12 mouse cellular contexts compared by ENCODE assay signal in the genomic region with DNA sequence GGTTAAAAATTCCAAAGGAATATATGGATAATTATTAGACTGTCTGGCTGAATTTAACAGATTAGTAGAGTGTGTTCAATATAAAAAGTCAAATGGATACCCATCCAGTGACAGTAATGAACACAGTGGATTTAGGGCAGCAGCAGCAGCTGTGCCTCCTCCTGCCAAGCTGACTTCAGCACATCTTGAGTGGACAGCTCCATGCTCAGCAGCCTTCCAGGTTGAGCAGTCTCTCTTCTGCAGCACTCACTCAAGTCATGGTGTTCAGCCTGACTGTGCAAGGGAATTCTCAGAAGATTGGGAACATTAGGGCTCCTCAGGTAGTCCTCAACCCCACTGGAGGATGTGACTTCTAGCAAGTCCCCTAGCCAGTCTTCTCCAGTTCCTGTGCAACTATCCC.
DNase-seq lines count a peak whose midpoint lies in the region; ATAC-seq and TF ChIP-seq lines count a peak whose summit lies in the region.
"Had no signal": no experiment of that assay in that cellular context is flagged by ENCODE, and none has a peak within 500 bp of the region (broad histone marks: within the 10 kb centered on the region; RNA-seq: fewer than 3 reads in every experiment).

No protein-coding gene starts in this region.

- no peaks in the 10 kb centered on the region for H3K27me3 ChIP-seq in kidney, adult 2 months (replicated peaks; ENCODE audit: control insufficient read depth, insufficient read depth, low read length)
- H3K27me3 ChIP-seq in kidney, embryonic 15.5 days = no peaks in the 10 kb centered on the region
- H3K27me3 ChIP-seq in CH12.LX (replicated peaks) = peaks cover 6% of the 10 kb centered on the region
- no peaks in the 10 kb centered on the region for H3K27me3 ChIP-seq in limb, embryonic 14.5 days (ENCODE audit: control insufficient read depth, insufficient read depth, low read length)
- H3K27me3 ChIP-seq: limb, embryonic 12.5 days had no signal

- no peak overlapping the region for H3K9ac ChIP-seq in kidney, embryonic 15.5 days
- no peak overlapping the region for H3K9ac ChIP-seq in CH12.LX (ENCODE audit: insufficient read depth, low read depth)
- H3K9ac ChIP-seq in limb, embryonic 14.5 days (ENCODE audit: low read depth, low read length, severe bottlenecking) = no peak overlapping the region
- H3K9ac ChIP-seq: limb, embryonic 12.5 days had no signal

- dilution Hi-C loops in CH12.LX (cut with MboI; ENCODE audit: extremely low pct_ligation_motif_present, extremely low pct_unique_long_range_greater_than_20kb, low sequenced_read_pairs) = no loop called here

- H3K36me3 ChIP-seq in kidney, adult 2 months (ENCODE audit: control insufficient read depth, insufficient read depth, low read length) = no peaks in the 10 kb centered on the region
- H3K36me3 ChIP-seq in kidney, embryonic 15.5 days = no peaks in the 10 kb centered on the region
- H3K36me3 ChIP-seq in CH12.LX (replicated peaks in 1 of 2; ENCODE audit: control insufficient read depth in 1 of 2, insufficient read depth in 1 of 2, low read length in 1 of 2) = no peaks in the 10 kb centered on the region
- H3K36me3 ChIP-seq in limb, embryonic 14.5 days (ENCODE audit: control insufficient read depth, insufficient read depth, low read length) = no peaks in the 10 kb centered on the region
- H3K36me3 ChIP-seq: limb, embryonic 12.5 days had no signal

- H3K79me2 ChIP-seq in CH12.LX (replicated peaks; ENCODE audit: control insufficient read depth, extremely low read depth, insufficient read depth, poor library complexity, severe bottlenecking) = no peaks in the 10 kb centered on the region

- H3K9me3 ChIP-seq in kidney, embryonic 15.5 days (replicated peaks) = no peaks in the 10 kb centered on the region
- no peaks in the 10 kb centered on the region for H3K9me3 ChIP-seq in CH12.LX (replicated peaks; ENCODE audit: low read length)
- no peaks in the 10 kb centered on the region for H3K9me3 ChIP-seq in limb, embryonic 14.5 days (ENCODE audit: control insufficient read depth, low read length)
- H3K9me3 ChIP-seq: limb, embryonic 12.5 days had no signal

- no peak for TF ChIP-seq POLR2A in kidney, adult 2 months (IDR thresholded peaks at IDR 0.05; ENCODE audit: low read depth, low read length)
- no peak for TF ChIP-seq POLR2A in CH12.LX (IDR thresholded peaks at IDR 0.05; ENCODE audit: low read depth, low read length)
- no peak for TF ChIP-seq POLR2A in limb, embryonic 14.5 days (IDR thresholded peaks at IDR 0.05; ENCODE audit: borderline replicate concordance, extremely low read depth, insufficient read depth, insufficient read length)

- TF ChIP-seq EP300 in CH12.LX (IDR thresholded peaks at IDR 0.05; ENCODE audit: low read length) = no peak

- no peak for ATAC-seq in kidney, embryonic 15.5 days (replicated peaks; ENCODE audit: low FRiP score)
- no peak; the same call in 1 of the 2 replicates for ATAC-seq in limb, embryonic 14.5 days (ENCODE audit: low FRiP score, low read depth)
- ATAC-seq: hindbrain, embryonic 16.5 days had no signal

- no peak overlapping the region for H3K27ac ChIP-seq in kidney, adult 2 months (ENCODE audit: insufficient read depth, low read depth, low read length)
- no peak overlapping the region for H3K27ac ChIP-seq in kidney, embryonic 15.5 days
- H3K27ac ChIP-seq in CH12.LX (ENCODE audit: insufficient read depth, low read depth) = no peak overlapping the region
- no peak overlapping the region for H3K27ac ChIP-seq in limb, embryonic 14.5 days (replicated peaks; ENCODE audit: low read depth, low read length)
- H3K27ac ChIP-seq: limb, embryonic 12.5 days had no signal

- H3K4me1 ChIP-seq in kidney, adult 2 months (ENCODE audit: control insufficient read depth, insufficient read depth, low read length) = no peaks in the 10 kb centered on the region
- no peaks in the 10 kb centered on the region for H3K4me1 ChIP-seq in kidney, embryonic 15.5 days
- no peaks in the 10 kb centered on the region for H3K4me1 ChIP-seq in CH12.LX (ENCODE audit: control insufficient read depth in 1 of 2, insufficient read depth in 2 of 2)
- H3K4me1 ChIP-seq in limb, embryonic 14.5 days (ENCODE audit: control insufficient read depth, insufficient read depth, low read length) = no peaks in the 10 kb centered on the region
- H3K4me1 ChIP-seq: limb, embryonic 12.5 days had no signal

- no peak for TF ChIP-seq RAD21 in CH12.LX (IDR thresholded peaks at IDR 0.05; ENCODE audit: low read depth, low read length)

- no peak overlapping the region for H3K4me2 ChIP-seq in kidney, embryonic 15.5 days
- no peak overlapping the region for H3K4me2 ChIP-seq in CH12.LX (ENCODE audit: insufficient read depth, low read depth, poor library complexity, severe bottlenecking)
- no peak overlapping the region for H3K4me2 ChIP-seq in limb, embryonic 14.5 days (replicated peaks; ENCODE audit: low read depth, low read length, severe bottlenecking)
- H3K4me2 ChIP-seq: limb, embryonic 12.5 days had no signal

- peak; percentile 4 for DNase-seq in kidney, adult 2 months
- peak; percentile 12 for DNase-seq in CH12.LX (ENCODE audit: extremely low read depth)
- DNase-seq in adrenal gland, postnatal 10 days = peak; percentile 63
- DNase-seq in limb, embryonic 14.5 days (ENCODE audit: low spot score) = peak; percentile 64
- DNase-seq in layer of hippocampus, adult 18-20 months (ENCODE audit: low spot score in 2 of 2) = no peak
- no peak for DNase-seq in right cerebral cortex, adult 18-20 months
- DNase-seq: cerebellum, adult 9-11 months; right cerebral cortex, postnatal 14 days; thymus, adult 18-20 months had no signal

- no peak for TF ChIP-seq CTCF in kidney, adult 2 months (conservative IDR thresholded peaks at IDR 0.05; ENCODE audit: insufficient read depth, insufficient read length, low read depth, low read length)
- no peak for TF ChIP-seq CTCF in CH12.LX (conservative IDR thresholded peaks at IDR 0.05 in 1 of 2, IDR thresholded peaks at IDR 0.05 in 1 of 2; ENCODE audit: low read depth in 2 of 2, low read length in 2 of 2)

- in situ Hi-C loops in CH12.LX (cut with MboI; ENCODE audit: low pct_ligation_motif_present, low pct_unique_long_range_greater_than_20kb, low sequenced_read_pairs) = no loop called here

- H3K4me3 ChIP-seq in kidney, adult 2 months (ENCODE audit: insufficient read depth, low read depth, low read length) = no peak overlapping the region
- H3K4me3 ChIP-seq in kidney, embryonic 15.5 days (replicated peaks) = no peak overlapping the region
- no peak overlapping the region for H3K4me3 ChIP-seq in CH12.LX (replicated peaks in 1 of 3; ENCODE audit: low read depth in 2 of 3, low read length in 2 of 3, poor library complexity in 1 of 3)
- no peak overlapping the region for H3K4me3 ChIP-seq in limb, embryonic 14.5 days (replicated peaks; ENCODE audit: low read length)
- H3K4me3 ChIP-seq: limb, embryonic 12.5 days had no signal

TF ChIP-seq in CH12.LX, 34 proteins besides CTCF, POLR2A, EP300 and RAD21:
- TF ChIP-seq MXI1 (IDR thresholded peaks at IDR 0.05; ENCODE audit: low read depth, low read length) (no peak), NRF1 (IDR thresholded peaks at IDR 0.05; ENCODE audit: low read depth, low read length) (no peak), USF1 (IDR thresholded peaks at IDR 0.05; ENCODE audit: low read depth, low read length) (no peak)

Comparison
In these comparisons a context has a peak if more than half of its experiments do, and no peak if none do; other contexts are left out.
1. DNase-seq: peak in kidney, adult 2 months (single experiment), CH12.LX (single experiment), adrenal gland, postnatal 10 days (single experiment) and limb, embryonic 14.5 days (single experiment); none in layer of hippocampus, adult 18-20 months (0 of 2) and right cerebral cortex, adult 18-20 months (single experiment).